Mouse (Mus musculus): ENCODE data around the gene Cltrn. TPM values are rescaled to one million over a fixed set of nuclear protein-coding genes. Genes with fewer than 3 reads are reported as not detected.

Gene Cltrn
- polyA plus RNA-seq, 1 experiment from 2014 or later: not detected

GRCm38 (mm10) chrX:164076040-164076775 is 12.4 kb upstream of the Cltrn start, which contains the start of gene Siah1b:
Gene Siah1b, minus strand, starts transcription at chrX:164076493.
- WGBS: 16% methylated on average over 46 of the region's 54 CpGs
- peaks cover 6% of the 10 kb centered on the region; the same call in 1 of the 2 replicates for H3K4me1 ChIP-seq (replicated peaks; ENCODE audit: control insufficient read depth, insufficient read depth, low read length)

GRCm38 (mm10) chrX:164082030-164082429 is 6.6 kb upstream of the Cltrn start:
- H3K9me3 ChIP-seq (ENCODE audit: control insufficient read depth, low read length): no peaks in the 10 kb centered on the region
- WGBS: 86% methylated on average over 9 of the region's 9 CpGs
- no peak for ATAC-seq

More at GRCm38 (mm10) chrX:164076040-164076775, 12.4 kb upstream of the Cltrn start, which contains the start of gene Siah1b:
- ATAC-seq: peak; percentile 98
- Histone ChIP-seq H3K27ac (ENCODE audit: low read length) (peak within 1 kb of the TSS; percentile 70), H3K4me2 (ENCODE audit: low read length) (peak within 1 kb of the TSS; percentile 75), H3K27me3 (replicated peaks; ENCODE audit: control insufficient read depth, insufficient read depth, low read length) (no peaks in the 10 kb centered on the region; the same call in 1 of the 2 replicates), H3K9me3 (ENCODE audit: control insufficient read depth, low read length) (no peaks in the 10 kb centered on the region), H3K4me3 (replicated peaks; ENCODE audit: low read length) (peak within 1 kb of the TSS; percentile 48), H3K9ac (replicated peaks; ENCODE audit: low read depth, low read length) (peak within 1 kb of the TSS; percentile 60), H3K36me3 (ENCODE audit: control insufficient read depth, insufficient read depth) (no peaks in the 10 kb centered on the region)

GRCm38 (mm10) chrX:164089916-164090315 is 1.3 kb downstream of the Cltrn start:
- no peaks in the 10 kb centered on the region for H3K9me3 ChIP-seq (ENCODE audit: control insufficient read depth, low read length)
- H3K9ac ChIP-seq (replicated peaks; ENCODE audit: low read depth, low read length): no peak overlapping the region
- no peak overlapping the region for H3K27ac ChIP-seq (ENCODE audit: low read length)
- WGBS: 61% methylated on average over 11 of the region's 11 CpGs
- H3K36me3 ChIP-seq (ENCODE audit: control insufficient read depth, insufficient read depth): no peaks in the 10 kb centered on the region
- H3K4me3 ChIP-seq (replicated peaks; ENCODE audit: low read length): no peak overlapping the region
- H3K4me2 ChIP-seq (ENCODE audit: low read length): no peak overlapping the region
- no peak for ATAC-seq
- H3K4me1 ChIP-seq (replicated peaks; ENCODE audit: control insufficient read depth, insufficient read depth, low read length): no peaks in the 10 kb centered on the region
- H3K27me3 ChIP-seq (replicated peaks; ENCODE audit: control insufficient read depth, insufficient read depth, low read length): peaks cover 2% of the 10 kb centered on the region; the same call in 1 of the 2 replicates

More at GRCm38 (mm10) chrX:164082030-164082429, 6.6 kb upstream of the Cltrn start:
- Histone ChIP-seq H3K27me3 (replicated peaks; ENCODE audit: control insufficient read depth, insufficient read depth, low read length) (no peaks in the 10 kb centered on the region; the same call in 1 of the 2 replicates), H3K9ac (replicated peaks; ENCODE audit: low read depth, low read length) (no peak overlapping the region), H3K27ac (ENCODE audit: low read length) (no peak overlapping the region), H3K36me3 (ENCODE audit: control insufficient read depth, insufficient read depth) (no peaks in the 10 kb centered on the region), H3K4me1 (replicated peaks; ENCODE audit: control insufficient read depth, insufficient read depth, low read length) (no peaks in the 10 kb centered on the region), H3K4me3 (replicated peaks; ENCODE audit: low read length) (no peak overlapping the region), H3K4me2 (ENCODE audit: low read length) (no peak overlapping the region)

GRCm38 (mm10) chrX:164092300-164093169 is 3.9 kb downstream of the Cltrn start:
- 54% methylated on average over 7 of the region's 7 CpGs for WGBS
- no peak for ATAC-seq
- H3K9ac ChIP-seq (replicated peaks; ENCODE audit: low read depth, low read length): no peak overlapping the region
- no peak overlapping the region for H3K4me2 ChIP-seq (ENCODE audit: low read length)
- H3K36me3 ChIP-seq (ENCODE audit: control insufficient read depth, insufficient read depth): no peaks in the 10 kb centered on the region
- H3K4me3 ChIP-seq (replicated peaks; ENCODE audit: low read length): no peak overlapping the region
- H3K4me1 ChIP-seq (replicated peaks; ENCODE audit: control insufficient read depth, insufficient read depth, low read length): no peaks in the 10 kb centered on the region
- no peaks in the 10 kb centered on the region for H3K9me3 ChIP-seq (ENCODE audit: control insufficient read depth, low read length)
- H3K27me3 ChIP-seq (replicated peaks; ENCODE audit: control insufficient read depth, insufficient read depth, low read length): peaks cover 2% of the 10 kb centered on the region; the same call in 1 of the 2 replicates
- H3K27ac ChIP-seq (ENCODE audit: low read length): no peak overlapping the region

- no peak overlapping the region for H3K4me3 ChIP-seq (replicated peaks; ENCODE audit: low read length)
- no peaks in the 10 kb centered on the region for H3K4me1 ChIP-seq (replicated peaks; ENCODE audit: control insufficient read depth, insufficient read depth, low read length)
- ATAC-seq: no peak
- no peak overlapping the region for H3K9ac ChIP-seq (replicated peaks; ENCODE audit: low read depth, low read length)
- H3K9me3 ChIP-seq (ENCODE audit: control insufficient read depth, low read length): no peaks in the 10 kb centered on the region
- peaks cover 2% of the 10 kb centered on the region; the same call in 1 of the 2 replicates for H3K27me3 ChIP-seq (replicated peaks; ENCODE audit: control insufficient read depth, insufficient read depth, low read length)
- H3K27ac ChIP-seq (ENCODE audit: low read length): no peak overlapping the region
- H3K36me3 ChIP-seq (ENCODE audit: control insufficient read depth, insufficient read depth): no peaks in the 10 kb centered on the region
- H3K4me2 ChIP-seq (ENCODE audit: low read length): no peak overlapping the region
- WGBS: 82% methylated on average over 5 of the region's 5 CpGs
These were observed 4.8 kb downstream of the Cltrn start for GRCm38 (mm10) chrX:164093435-164093834.

GRCm38 (mm10) chrX:164095838-164096237 is 7.2 kb downstream of the Cltrn start:
- no peak overlapping the region for H3K9ac ChIP-seq (replicated peaks; ENCODE audit: low read depth, low read length)
- 84% methylated on average over 2 of the region's 2 CpGs for WGBS
- no peak overlapping the region for H3K4me3 ChIP-seq (replicated peaks; ENCODE audit: low read length)

GRCm38 (mm10) chrX:164101483-164101882 is 12.9 kb downstream of the Cltrn start:
- no peak overlapping the region for H3K4me2 ChIP-seq (ENCODE audit: low read length)
- no peak overlapping the region for H3K4me3 ChIP-seq (replicated peaks; ENCODE audit: low read length)
- no peaks in the 10 kb centered on the region for H3K9me3 ChIP-seq (ENCODE audit: control insufficient read depth, low read length)
- no peak overlapping the region for H3K9ac ChIP-seq (replicated peaks; ENCODE audit: low read depth, low read length)
- no peaks in the 10 kb centered on the region for H3K4me1 ChIP-seq (replicated peaks; ENCODE audit: control insufficient read depth, insufficient read depth, low read length)
- ATAC-seq: no peak
- H3K36me3 ChIP-seq (ENCODE audit: control insufficient read depth, insufficient read depth): no peaks in the 10 kb centered on the region
- no peak overlapping the region for H3K27ac ChIP-seq (ENCODE audit: low read length)
- H3K27me3 ChIP-seq (replicated peaks; ENCODE audit: control insufficient read depth, insufficient read depth, low read length): no peaks in the 10 kb centered on the region

More at GRCm38 (mm10) chrX:164095838-164096237, 7.2 kb downstream of the Cltrn start:
- H3K9me3 ChIP-seq (ENCODE audit: control insufficient read depth, low read length): no peaks in the 10 kb centered on the region
- H3K4me2 ChIP-seq (ENCODE audit: low read length): no peak overlapping the region
- no peak for ATAC-seq
- H3K36me3 ChIP-seq (ENCODE audit: control insufficient read depth, insufficient read depth): no peaks in the 10 kb centered on the region
- H3K27ac ChIP-seq (ENCODE audit: low read length): no peak overlapping the region
- no peaks in the 10 kb centered on the region for H3K4me1 ChIP-seq (replicated peaks; ENCODE audit: control insufficient read depth, insufficient read depth, low read length)
- H3K27me3 ChIP-seq (replicated peaks; ENCODE audit: control insufficient read depth, insufficient read depth, low read length): peaks cover 2% of the 10 kb centered on the region; the same call in 1 of the 2 replicates

- H3K9me3 ChIP-seq (ENCODE audit: control insufficient read depth, low read length): no peaks in the 10 kb centered on the region
- H3K4me2 ChIP-seq (ENCODE audit: low read length): no peak overlapping the region
- H3K9ac ChIP-seq (replicated peaks; ENCODE audit: low read depth, low read length): no peak overlapping the region
- no peak for ATAC-seq
- no peaks in the 10 kb centered on the region; the same call in 1 of the 2 replicates for H3K27me3 ChIP-seq (replicated peaks; ENCODE audit: control insufficient read depth, insufficient read depth, low read length)
- no peak overlapping the region for H3K4me3 ChIP-seq (replicated peaks; ENCODE audit: low read length)
- no peaks in the 10 kb centered on the region for H3K36me3 ChIP-seq (ENCODE audit: control insufficient read depth, insufficient read depth)
- H3K4me1 ChIP-seq (replicated peaks; ENCODE audit: control insufficient read depth, insufficient read depth, low read length): no peaks in the 10 kb centered on the region
- 85% methylated on average over 7 of the region's 7 CpGs for WGBS
- no peak overlapping the region for H3K27ac ChIP-seq (ENCODE audit: low read length)
These were observed 13.6 kb downstream of the Cltrn start for GRCm38 (mm10) chrX:164102198-164102597.

GRCm38 (mm10) chrX:164102656-164103055 is 14.0 kb downstream of the Cltrn start:
- Histone ChIP-seq H3K27ac (ENCODE audit: low read length) (no peak overlapping the region), H3K9me3 (ENCODE audit: control insufficient read depth, low read length) (no peaks in the 10 kb centered on the region), H3K36me3 (ENCODE audit: control insufficient read depth, insufficient read depth) (no peaks in the 10 kb centered on the region), H3K27me3 (replicated peaks; ENCODE audit: control insufficient read depth, insufficient read depth, low read length) (no peaks in the 10 kb centered on the region; the same call in 1 of the 2 replicates), H3K4me1 (replicated peaks; ENCODE audit: control insufficient read depth, insufficient read depth, low read length) (no peaks in the 10 kb centered on the region), H3K4me2 (ENCODE audit: low read length) (no peak overlapping the region), H3K4me3 (replicated peaks; ENCODE audit: low read length) (no peak overlapping the region), H3K9ac (replicated peaks; ENCODE audit: low read depth, low read length) (no peak overlapping the region)
- ATAC-seq: 0 out of 2 replicates have a peak, but pooled peaks have one; percentile 43
- 68% methylated on average over 6 of the region's 6 CpGs for WGBS

Data from forebrain, embryonic 16.5 days (tissue).